Mouse (Mus musculus) layer of hippocampus, postnatal 25 days (tissue): ENCODE results near the gene Fgd3. TPM values are rescaled to one million over a fixed set of nuclear protein-coding genes. Genes with fewer than 3 reads are reported as not detected.

Experiments used
- DNase-seq, 2 experiments: peaks; one replicate each; pipeline ENCODE4 v3.0.0; 2022; ENCODE audit warnings: mixed read lengths in 2 of 2, low spot score in 1 of 2; ENCODE audit errors: extremely low spot score in 1 of 2
- total RNA-seq, 2 experiments: library from RNA; stranded (reverse); gene quantifications; 2 replicates each; pipeline ENCODE4 v1.2.3; 2021

Fgd3 gene
- 1 to 10 TPM; 6.2 to 7.7 TPM for total RNA-seq

DNA sequence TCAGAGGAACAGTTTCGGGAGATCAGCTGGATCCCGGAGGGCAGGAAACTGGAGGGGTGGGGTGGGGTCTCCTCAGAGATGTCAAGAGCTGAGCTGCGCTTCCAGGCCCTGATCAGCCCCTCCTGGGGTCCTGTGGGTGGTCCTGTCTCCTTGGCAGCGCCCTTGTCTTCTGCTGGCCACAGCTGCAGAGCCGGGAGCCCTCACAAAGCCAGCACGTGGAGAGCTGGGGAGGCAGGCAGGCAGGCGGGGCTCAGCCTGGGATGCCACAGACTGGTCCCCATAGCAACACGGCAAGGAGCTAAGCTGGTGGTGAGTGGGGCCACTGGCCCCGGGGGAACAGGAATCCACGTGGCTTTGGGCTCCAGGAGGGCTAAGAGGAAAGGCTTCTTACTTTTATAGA lies at the start of gene Fgd3:
Gene Fgd3 (minus strand): TSS at position 272 of the 400 bp plus-strand sequence.
- peak; percentile 36 to 42 for DNase-seq

- DNase-seq = no peak
Measured at GRCm38 (mm10) chr13:49369404-49369803, 49.3 kb upstream of the Fgd3 start.

DNA sequence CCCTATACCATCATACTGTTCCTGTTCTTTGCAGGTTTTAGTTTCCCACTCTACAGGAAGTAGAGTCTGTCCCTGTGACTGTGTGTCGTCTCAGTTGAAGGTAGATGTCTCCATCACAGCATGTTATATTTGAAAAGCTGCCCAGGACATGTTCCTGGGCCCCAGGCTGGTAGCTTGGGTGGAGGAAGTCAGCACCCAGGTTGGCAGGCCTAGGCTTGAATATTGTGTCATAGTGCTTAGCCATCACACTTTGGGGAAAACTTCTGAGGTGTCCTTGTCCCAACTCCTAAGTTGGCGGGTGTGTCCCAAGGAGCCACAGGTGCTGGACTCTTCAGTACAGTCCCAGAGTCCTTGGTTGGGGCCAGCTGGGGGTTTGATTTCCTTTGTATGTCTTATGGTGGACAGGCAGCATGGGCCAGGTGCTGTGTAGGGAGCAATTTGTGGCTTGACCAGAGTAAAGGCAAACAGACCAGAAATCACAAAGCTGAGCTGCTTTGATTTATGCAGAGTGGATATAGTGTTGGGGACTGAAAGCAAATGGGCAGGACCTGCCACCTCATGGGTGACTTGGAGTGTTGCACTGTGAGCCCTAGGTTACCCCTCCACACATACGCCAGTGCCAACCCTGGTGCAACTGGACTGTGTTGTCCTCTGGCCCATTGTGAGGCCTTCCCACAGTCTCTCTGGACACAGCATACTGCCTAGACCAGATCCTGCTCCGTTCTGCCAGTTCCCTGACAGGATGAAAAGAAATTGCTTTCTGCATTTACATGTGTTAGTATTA lies 47.7 kb upstream of the Fgd3 start:
- DNase-seq = no peak

GRCm38 (mm10) chr13:49364716-49365115 lies 44.6 kb upstream of the Fgd3 start:
- no peak for DNase-seq

GRCm38 (mm10) chr13:49362804-49363203 lies 42.7 kb upstream of the Fgd3 start:
- DNase-seq = no peak

GRCm38 (mm10) chr13:49362364-49362763 lies 42.3 kb upstream of the Fgd3 start:
- DNase-seq = no peak

- no peak for DNase-seq
Measured at GRCm38 (mm10) chr13:49360906-49361406, 40.8 kb upstream of the Fgd3 start.

GRCm38 (mm10) chr13:49358184-49358583 lies 38.1 kb upstream of the Fgd3 start:
- DNase-seq = no peak

DNA sequence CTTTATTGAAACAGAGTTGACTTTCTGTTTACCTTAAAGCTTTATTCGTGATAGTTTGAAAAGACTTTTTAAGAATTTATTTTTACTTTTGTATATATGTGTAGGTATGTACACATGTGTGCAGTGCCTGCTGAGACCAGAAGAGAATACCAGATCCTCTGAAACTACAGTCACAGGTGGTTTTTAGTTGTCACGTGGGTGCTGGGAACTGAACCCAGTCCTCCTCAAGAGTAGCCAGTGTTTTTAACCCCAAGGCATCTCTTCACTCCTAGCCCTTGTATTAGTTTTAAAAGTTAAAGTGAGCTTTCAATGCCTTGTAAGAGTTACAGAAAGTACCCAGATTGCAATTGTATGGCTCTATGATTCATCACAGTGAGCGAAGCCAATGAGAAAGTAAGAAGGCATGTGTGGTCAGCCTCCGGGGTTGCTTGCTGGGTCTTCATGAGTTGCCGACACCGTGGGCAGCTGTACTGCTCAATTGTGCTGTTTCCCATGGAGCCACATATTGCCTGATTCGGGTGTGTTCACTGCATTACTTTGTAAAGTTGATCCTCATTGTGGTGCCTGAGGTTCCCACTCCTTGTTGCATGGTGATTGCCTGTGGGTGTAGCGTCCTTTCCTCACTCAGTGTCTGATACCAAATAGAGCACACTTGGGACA lies 37.4 kb upstream of the Fgd3 start:
- no peak for DNase-seq

GRCm38 (mm10) chr13:49356090-49356489 lies 36.0 kb upstream of the Fgd3 start:
- DNase-seq = no peak

DNA sequence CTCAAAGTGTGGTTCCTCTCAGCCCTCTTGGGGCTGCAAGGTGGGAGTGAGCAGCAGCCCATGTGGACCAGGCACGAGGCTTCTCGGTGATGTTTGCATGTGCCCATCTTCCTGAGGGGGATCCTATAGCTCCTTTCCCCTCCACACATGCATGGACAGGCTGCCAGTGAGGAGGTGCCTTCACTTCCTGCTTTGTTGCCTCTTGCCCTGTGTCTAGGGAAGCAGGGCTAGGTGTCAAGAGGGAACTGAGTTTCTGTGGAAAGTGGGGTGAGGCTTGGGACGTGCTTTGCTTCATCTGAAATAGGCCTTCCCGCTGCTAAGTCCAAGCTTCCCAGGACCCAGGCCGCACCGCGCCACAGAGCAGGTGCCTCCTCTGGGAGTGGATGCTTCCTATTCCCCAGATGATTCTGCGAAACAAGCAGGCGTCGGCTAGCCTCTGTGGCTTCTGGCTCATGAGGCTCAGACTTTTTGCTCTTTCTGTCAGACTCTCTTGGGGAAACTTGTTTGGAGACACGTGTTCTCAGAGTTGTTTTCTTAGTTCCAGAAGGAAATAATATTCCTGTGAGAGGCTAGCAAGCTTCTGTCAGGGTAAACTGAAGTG lies 35.5 kb upstream of the Fgd3 start:
- no peak for DNase-seq

- no peak for DNase-seq
Measured at GRCm38 (mm10) chr13:49353991-49354507, 33.9 kb upstream of the Fgd3 start.

GRCm38 (mm10) chr13:49353422-49353821 lies 33.3 kb upstream of the Fgd3 start:
- DNase-seq = no peak

DNA sequence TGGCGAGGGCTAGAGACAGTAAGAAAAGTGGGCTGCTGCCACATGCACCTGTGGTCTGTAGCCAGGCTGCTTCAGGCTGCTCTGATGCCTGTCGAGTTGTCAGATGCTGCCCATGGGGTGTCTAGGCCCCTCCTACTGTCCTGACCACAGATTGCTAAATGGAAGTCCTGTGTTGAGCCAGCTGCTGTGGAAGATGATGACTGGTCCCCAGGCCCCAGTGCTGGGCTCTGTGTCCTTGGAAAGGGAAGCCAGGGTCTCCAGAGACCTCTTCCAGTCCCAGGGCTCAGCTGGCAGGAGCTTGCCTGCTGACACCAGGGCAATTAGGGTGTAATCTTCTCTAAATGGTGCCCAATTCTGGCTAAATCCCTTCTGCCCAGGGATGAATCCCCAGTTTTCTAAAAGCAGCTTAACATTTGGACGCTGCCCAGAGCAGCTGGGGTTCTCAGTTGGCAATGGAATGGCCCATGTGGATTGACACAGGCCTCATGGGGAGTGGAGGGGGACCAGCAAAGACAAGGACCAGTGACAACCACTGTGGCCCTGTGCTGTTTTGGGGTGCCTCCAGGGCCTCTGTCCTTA lies 32.6 kb upstream of the Fgd3 start:
- DNase-seq = no peak

- no peak for DNase-seq
Measured at GRCm38 (mm10) chr13:49349836-49350505, 29.9 kb upstream of the Fgd3 start.

DNA sequence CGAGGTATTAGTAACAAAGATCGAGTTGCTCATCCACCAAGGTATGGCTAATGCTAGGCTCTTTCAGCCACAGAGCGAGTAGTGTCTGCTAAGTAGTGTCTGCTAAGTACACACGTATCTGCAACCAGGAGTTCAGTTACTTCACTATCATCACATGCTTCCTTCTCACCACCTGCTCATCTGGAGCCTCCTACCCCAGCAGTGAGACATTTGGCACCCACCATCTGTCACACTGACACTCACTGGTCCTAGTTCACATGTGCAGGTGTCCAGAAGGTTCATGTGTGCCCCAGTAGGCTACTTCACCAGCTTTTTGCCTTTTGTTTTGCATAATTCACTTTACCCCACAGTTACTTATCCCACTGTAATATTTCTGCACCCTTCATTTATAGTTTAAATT lies 29.2 kb upstream of the Fgd3 start:
- DNase-seq = no peak

- DNase-seq = no peak
Measured at GRCm38 (mm10) chr13:49348522-49348921, 28.4 kb upstream of the Fgd3 start.

DNA sequence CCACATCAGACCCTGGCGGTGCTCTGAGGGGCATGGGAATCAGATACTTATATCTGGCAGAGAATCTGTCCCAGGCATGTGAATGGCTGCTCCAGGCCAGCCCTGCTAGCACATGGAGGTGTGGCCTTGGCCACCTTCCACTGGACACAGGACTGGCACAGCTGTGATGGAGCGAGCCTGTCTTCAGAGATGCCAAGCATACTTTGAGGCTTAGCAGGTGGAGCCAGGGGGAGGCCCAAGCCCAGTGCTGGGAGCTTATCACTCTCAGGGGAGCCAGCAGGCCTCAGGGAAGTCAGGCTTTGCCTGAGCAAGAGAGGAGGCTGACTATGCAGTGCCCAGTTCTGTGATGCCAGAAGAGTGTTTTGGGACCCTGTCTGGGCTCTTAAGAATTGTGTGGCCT lies 25.4 kb upstream of the Fgd3 start:
- no peak for DNase-seq

GRCm38 (mm10) chr13:49344567-49344966 lies 24.5 kb upstream of the Fgd3 start:
- DNase-seq = no peak

DNA sequence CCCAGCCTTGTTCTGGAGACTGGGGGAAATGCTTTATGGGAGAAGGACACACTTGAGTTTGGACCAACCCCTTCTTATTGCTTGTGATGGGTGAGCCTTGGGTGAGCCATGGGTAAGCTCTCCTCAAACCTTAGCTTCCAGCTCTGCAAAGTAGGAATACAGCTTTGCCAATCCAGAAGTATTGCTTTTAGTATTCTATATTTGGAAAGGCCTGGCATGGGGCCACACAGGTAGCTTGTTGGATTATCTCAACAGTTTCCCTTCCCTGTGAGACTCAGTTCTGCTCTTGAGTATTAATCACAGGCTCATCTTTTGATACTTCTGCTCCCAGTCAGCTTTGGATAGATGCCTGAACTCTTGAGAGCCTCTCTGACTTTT lies 22.6 kb upstream of the Fgd3 start:
- no peak for DNase-seq
